25 mouse cellular contexts compared by ENCODE assay signal in genomic region chr7:70029311-70029710, GRCm38 (mm10).
DNase-seq lines count a peak whose midpoint lies in the region; ATAC-seq lines count a peak whose summit lies in the region.
"Had no signal": no experiment of that assay in that cellular context is flagged by ENCODE, and none has a peak within 500 bp of the region (broad histone marks: within the 10 kb centered on the region; RNA-seq: fewer than 3 reads in every experiment).

No protein-coding gene starts in this region.

- H3K9ac ChIP-seq in embryonic facial prominence, embryonic 14.5 days (ENCODE audit: low read depth, low read length) = no peak overlapping the region
- H3K9ac ChIP-seq: embryonic facial prominence, embryonic 12.5 days; embryonic facial prominence, embryonic 15.5 days; forebrain, embryonic 12.5 days had no signal

- H3K27me3 ChIP-seq in embryonic facial prominence, embryonic 14.5 days (replicated peaks; ENCODE audit: control insufficient read depth, insufficient read depth, low read length) = no peaks in the 10 kb centered on the region
- H3K27me3 ChIP-seq in embryonic facial prominence, embryonic 10.5 days (replicated peaks; ENCODE audit: low read depth, poor library complexity, severe bottlenecking) = no peaks in the 10 kb centered on the region
- H3K27me3 ChIP-seq: CH12.LX; embryonic facial prominence, embryonic 12.5 days; embryonic facial prominence, embryonic 15.5 days; forebrain, embryonic 12.5 days had no signal

- H3K4me3 ChIP-seq in embryonic facial prominence, embryonic 14.5 days (ENCODE audit: low read depth, low read length) = no peak overlapping the region
- no peak overlapping the region for H3K4me3 ChIP-seq in embryonic facial prominence, embryonic 10.5 days
- H3K4me3 ChIP-seq: embryonic facial prominence, embryonic 12.5 days; embryonic facial prominence, embryonic 15.5 days; erythroblast, embryonic 14.5 days; forebrain, embryonic 10.5 days; forebrain, embryonic 12.5 days had no signal

- no peaks in the 10 kb centered on the region for H3K9me3 ChIP-seq in embryonic facial prominence, embryonic 14.5 days (ENCODE audit: control insufficient read depth, low read length)
- H3K9me3 ChIP-seq in embryonic facial prominence, embryonic 10.5 days = no peaks in the 10 kb centered on the region
- H3K9me3 ChIP-seq: embryonic facial prominence, embryonic 12.5 days; embryonic facial prominence, embryonic 15.5 days; forebrain, embryonic 10.5 days; forebrain, embryonic 12.5 days; G1E had no signal

- no peak for ATAC-seq in embryonic facial prominence, embryonic 14.5 days (ENCODE audit: low read depth)
- ATAC-seq: CD4-positive, CD25-positive, alpha-beta regulatory T cell, adult 4 months; forebrain, embryonic 14.5 days; forebrain, embryonic 16.5 days had no signal

- H3K4me1 ChIP-seq in embryonic facial prominence, embryonic 14.5 days (ENCODE audit: control insufficient read depth, insufficient read depth, low read length) = no peaks in the 10 kb centered on the region
- no peaks in the 10 kb centered on the region for H3K4me1 ChIP-seq in embryonic facial prominence, embryonic 10.5 days
- H3K4me1 ChIP-seq: embryonic facial prominence, embryonic 12.5 days; embryonic facial prominence, embryonic 15.5 days; forebrain, embryonic 12.5 days had no signal

- no peak overlapping the region for H3K27ac ChIP-seq in embryonic facial prominence, embryonic 14.5 days (replicated peaks; ENCODE audit: low read depth, low read length)
- H3K27ac ChIP-seq in embryonic facial prominence, embryonic 10.5 days (replicated peaks) = no peak overlapping the region
- H3K27ac ChIP-seq: embryonic facial prominence, embryonic 12.5 days; embryonic facial prominence, embryonic 15.5 days; forebrain, embryonic 10.5 days; forebrain, embryonic 12.5 days had no signal

- peak; percentile 7 for DNase-seq in embryonic facial prominence, embryonic 14.5 days (ENCODE audit: low spot score)
- no peak for DNase-seq in embryonic facial prominence, embryonic 10.5 days (ENCODE audit: low spot score)
- DNase-seq in Muller cell, postnatal 12 days (ENCODE audit: inconsistent ontology term) = peak; percentile 72
- peak; percentile 73 for DNase-seq in retina, postnatal 1 day
- no peak for DNase-seq in cerebellum, adult 11-12 months
- DNase-seq: adrenal gland, adult 8-10 months; adrenal gland, postnatal 14 days; adrenal gland, postnatal 36 days; B cell, adult 2 months; cerebellum, adult 18-20 months; cerebellum, adult 8-10 months; cerebellum, adult 9-11 months; cerebellum, postnatal 14 days; cerebellum, postnatal 36 days; embryo, embryonic 11 days had no signal

- no peak overlapping the region for H3K4me2 ChIP-seq in embryonic facial prominence, embryonic 14.5 days (ENCODE audit: low read depth, low read length)
- H3K4me2 ChIP-seq: embryonic facial prominence, embryonic 12.5 days; embryonic facial prominence, embryonic 15.5 days; forebrain, embryonic 12.5 days had no signal

- 59% methylated on average over 2 of the region's 2 CpGs for WGBS in embryonic facial prominence, embryonic 14.5 days
- WGBS in embryonic facial prominence, embryonic 10.5 days = 67% methylated on average over 2 of the region's 2 CpGs

- no peaks in the 10 kb centered on the region for H3K36me3 ChIP-seq in embryonic facial prominence, embryonic 14.5 days (ENCODE audit: control insufficient read depth, insufficient read depth, low read length)
- no peaks in the 10 kb centered on the region for H3K36me3 ChIP-seq in embryonic facial prominence, embryonic 10.5 days (replicated peaks)
- H3K36me3 ChIP-seq: embryonic facial prominence, embryonic 12.5 days; embryonic facial prominence, embryonic 15.5 days; forebrain, embryonic 10.5 days; forebrain, embryonic 12.5 days; G1E had no signal

Comparison
In these comparisons a context has a peak if more than half of its experiments do, and no peak if none do; other contexts are left out.
1. DNase-seq: peak in embryonic facial prominence, embryonic 14.5 days (single experiment), Muller cell, postnatal 12 days (single experiment) and retina, postnatal 1 day (single experiment); none in embryonic facial prominence, embryonic 10.5 days (single experiment) and cerebellum, adult 11-12 months (single experiment).